Mouse (Mus musculus) gastrocnemius, postnatal 4 days (tissue): ENCODE results near the gene Cuzd1. TPM values are rescaled to one million over a fixed set of nuclear protein-coding genes. Genes with fewer than 3 reads are reported as not detected.

Source experiments
- DNase-seq, 2 experiments: peaks; one replicate each; pipeline ENCODE4 v3.0.0; 2021 to 2022; ENCODE audit warnings: low spot score in 2 of 2, mixed read lengths in 2 of 2
- long read RNA-seq, 2 experiments: library from polyadenylated mRNA; stranded (forward); transcript quantifications; one replicate each; pipeline ENCODE4 v2.0.0; 2021
- total RNA-seq, 2 experiments: library from RNA; stranded (reverse); gene quantifications; 2 replicates each; pipeline ENCODE4 v1.2.3; 2021

Gene Cuzd1
- not detected for total RNA-seq
- long read RNA-seq, experiment 1: 0 reads
- long read RNA-seq, experiment 2: 0 reads

DNA sequence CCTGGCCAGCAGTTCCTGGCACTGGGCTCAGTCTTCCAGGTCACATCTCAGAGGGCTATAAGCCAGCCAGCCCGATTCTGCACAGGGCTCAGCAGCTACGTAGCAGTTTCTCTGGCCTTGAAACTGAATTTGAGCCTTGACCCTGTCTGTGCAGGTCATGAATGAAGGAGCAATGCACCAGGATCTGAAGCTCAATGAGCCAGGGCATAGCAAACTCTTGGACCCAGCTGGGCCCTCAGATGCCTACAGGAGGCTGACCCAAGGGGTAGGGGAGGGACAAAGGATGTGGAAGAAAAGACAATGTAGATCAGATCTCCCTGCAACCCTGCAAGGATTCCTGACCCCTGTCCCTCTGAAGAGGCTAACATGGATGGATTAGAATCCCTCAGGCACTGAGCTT lies at the start of gene Cuzd1:
Cuzd1 (minus strand) TSS at position 101 of the 400 bp plus-strand sequence.
- no peak for DNase-seq

DNA sequence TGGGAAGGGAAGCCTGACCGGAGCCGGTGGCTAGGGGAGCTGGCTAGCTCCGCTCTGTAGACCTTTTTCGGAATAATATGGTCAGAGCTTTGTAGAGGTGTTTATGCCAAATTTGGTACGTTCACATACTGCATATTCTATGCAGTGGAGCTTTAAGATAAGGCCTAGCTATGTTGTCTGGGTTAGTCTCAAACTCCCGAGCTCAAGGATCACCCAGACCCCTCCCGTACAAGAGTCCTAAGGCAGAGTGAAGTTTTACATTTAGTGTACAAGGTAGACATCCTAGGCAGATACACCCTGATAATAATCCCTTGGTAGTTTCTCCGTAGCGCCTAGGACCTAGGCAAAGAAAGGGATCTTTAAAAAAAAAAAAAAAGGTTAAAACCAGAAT lies 49.4 kb upstream of the Cuzd1 start:
- no peak for DNase-seq

GRCm38 (mm10) chr7:131370648-131371469 lies 48.8 kb upstream of the Cuzd1 start, which contains the start of gene Pstk:
TSS of gene Pstk (plus strand) at chr7:131371141.
- peak; percentile 76 to 89 for DNase-seq

- DNase-seq: no peak
Observed at GRCm38 (mm10) chr7:131364131-131364530, 42.0 kb upstream of the Cuzd1 start.

DNA sequence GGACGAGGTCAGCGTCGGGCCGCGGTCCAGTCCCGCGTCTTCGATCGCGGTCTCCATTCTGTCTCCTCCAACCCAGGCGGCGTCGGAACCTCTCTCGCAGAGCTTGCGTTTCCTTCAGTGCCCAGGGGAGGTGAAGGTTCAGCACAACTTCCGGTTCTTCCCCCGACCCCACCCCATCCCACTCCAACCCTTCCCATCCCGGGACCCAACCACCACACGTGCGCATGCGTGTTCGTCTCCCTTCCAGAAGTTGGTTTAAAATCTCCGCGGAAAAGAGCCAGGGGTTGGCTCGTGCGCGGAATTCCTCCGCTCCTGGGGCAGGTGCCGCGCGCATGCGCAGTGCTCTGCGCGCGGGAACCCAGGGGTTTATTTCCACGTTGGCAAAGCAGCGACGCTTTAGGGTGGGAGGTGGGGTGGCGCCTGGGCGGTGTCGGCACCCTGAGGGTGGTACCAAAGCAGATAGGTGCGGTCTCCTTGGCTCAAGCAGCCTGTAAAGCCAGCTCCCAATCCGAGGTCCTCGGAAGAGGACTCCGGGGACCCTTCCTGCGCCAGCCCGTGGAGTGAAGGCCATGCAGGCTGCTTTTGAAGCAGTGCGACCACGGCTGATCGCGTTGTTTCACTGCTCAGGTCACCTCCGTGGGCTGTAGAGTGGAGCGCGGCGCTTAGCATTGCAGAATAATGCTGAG lies 40.7 kb upstream of the Cuzd1 start, which contains the start of gene 2310057M21Rik:
2310057M21Rik (minus strand) TSS at position 145 of the 686 bp plus-strand sequence.
- peak; percentile 87 to 93 for DNase-seq

GRCm38 (mm10) chr7:131362269-131362614 lies 40.1 kb upstream of the Cuzd1 start:
- peak in 1 of 2 experiments; percentile 47 for DNase-seq

GRCm38 (mm10) chr7:131356105-131356504 lies 34.0 kb upstream of the Cuzd1 start:
- no peak for DNase-seq

- DNase-seq: no peak
Observed at GRCm38 (mm10) chr7:131345856-131346541, 23.9 kb upstream of the Cuzd1 start.

DNA sequence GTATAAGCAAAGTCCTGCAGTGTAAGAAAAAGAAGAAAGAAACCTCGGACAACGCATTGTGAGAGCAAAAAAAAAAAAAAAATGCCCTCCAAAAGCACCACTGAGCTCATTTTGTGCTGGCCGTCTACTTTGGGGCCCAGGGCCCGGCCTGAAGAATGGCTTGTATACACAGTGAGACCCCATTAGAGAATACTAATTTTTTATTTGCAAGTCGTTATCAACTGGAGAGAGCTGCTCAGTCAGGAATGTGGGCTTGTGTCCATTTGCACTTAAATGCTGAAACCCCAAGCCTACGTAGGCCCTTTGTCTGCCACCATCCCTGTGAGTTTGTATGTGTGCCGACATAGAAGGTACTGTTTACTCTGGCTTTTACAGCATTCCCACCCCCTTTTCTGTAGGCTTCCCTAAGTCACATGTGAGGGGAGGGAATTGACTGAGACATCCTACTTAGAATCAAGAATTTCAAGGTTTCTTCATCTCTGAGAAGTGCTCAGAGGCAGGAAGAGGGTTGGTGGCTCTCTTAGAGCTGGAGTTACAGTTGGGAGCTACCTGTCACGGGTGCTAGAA lies 15.5 kb upstream of the Cuzd1 start:
- DNase-seq: no peak

- DNase-seq: no peak
Observed at GRCm38 (mm10) chr7:131333564-131333963, 11.5 kb upstream of the Cuzd1 start, which contains the start of gene Fam24a. TSS of gene Fam24a (plus strand) at chr7:131333864.

- DNase-seq: no peak
Observed at GRCm38 (mm10) chr7:131331688-131332087, 9.6 kb upstream of the Cuzd1 start.

DNA sequence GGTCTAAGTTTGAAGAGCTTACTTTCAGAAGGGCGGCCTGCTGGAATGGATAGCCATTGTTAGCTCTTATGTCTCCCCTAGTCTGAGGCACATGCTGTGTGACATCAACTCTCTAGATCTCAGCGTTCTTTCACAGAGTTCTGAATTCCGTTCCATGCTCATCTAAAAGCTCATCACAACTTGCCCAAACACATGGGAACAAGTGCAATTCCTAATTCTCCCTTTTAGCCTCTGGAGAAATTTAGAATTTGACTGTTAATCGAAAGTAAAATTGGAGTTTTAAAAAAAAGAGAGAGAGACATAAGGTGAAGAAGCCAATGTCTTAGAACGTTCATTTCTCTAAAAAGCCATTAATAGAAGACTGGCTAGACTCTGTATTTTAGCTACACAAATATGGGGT lies 7.3 kb upstream of the Cuzd1 start, which contains the start of gene Fam24b:
Fam24b (minus strand) TSS at position 101 of the 400 bp plus-strand sequence.
- no peak for DNase-seq

- no peak for DNase-seq
Observed at GRCm38 (mm10) chr7:131327054-131327453, 5.0 kb upstream of the Cuzd1 start.

GRCm38 (mm10) chr7:131318340-131318739 lies 3.8 kb downstream of the Cuzd1 start:
- DNase-seq: no peak

DNA sequence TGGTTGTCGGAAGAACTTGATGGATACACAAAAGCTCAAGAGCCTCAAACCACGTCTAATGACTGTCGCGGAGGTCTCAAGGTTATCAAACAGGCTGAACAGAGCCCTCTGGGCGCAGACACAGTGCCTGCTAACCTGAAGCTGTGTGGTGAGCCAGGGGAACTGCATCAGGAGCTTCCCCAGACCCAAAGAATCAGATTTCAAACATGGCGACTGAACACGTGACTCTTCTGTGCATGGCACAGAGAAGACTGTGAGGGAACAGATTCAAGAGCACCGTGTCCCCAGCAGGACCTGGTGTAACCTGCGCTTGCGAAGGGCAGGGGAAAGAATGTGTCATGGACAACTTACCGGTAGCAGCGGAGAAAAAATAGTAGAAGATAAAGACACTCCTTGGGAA lies 4.5 kb downstream of the Cuzd1 start:
- DNase-seq: no peak

- no peak for DNase-seq
Observed at GRCm38 (mm10) chr7:131314493-131314892, 7.6 kb downstream of the Cuzd1 start.

DNA sequence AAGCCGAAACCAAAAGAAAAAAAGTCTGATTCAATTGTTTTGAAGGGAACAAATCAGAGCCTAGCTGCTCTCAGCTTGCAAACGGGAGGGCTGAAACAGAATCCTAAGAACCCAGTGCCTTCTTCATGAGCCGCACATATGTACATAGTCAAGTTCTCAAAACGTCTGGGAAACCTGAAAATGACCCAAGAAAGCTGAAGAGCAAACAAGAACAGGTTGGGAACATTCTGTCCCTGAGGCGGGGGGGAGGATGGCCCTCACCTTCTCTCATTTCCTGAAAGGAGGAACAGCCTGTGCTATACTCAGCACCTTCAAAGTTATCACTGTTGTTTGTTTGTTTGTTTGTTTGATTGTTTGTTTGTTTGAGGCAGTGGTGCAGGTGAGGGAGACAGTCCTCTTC lies 15.4 kb downstream of the Cuzd1 start:
- DNase-seq: no peak

DNA sequence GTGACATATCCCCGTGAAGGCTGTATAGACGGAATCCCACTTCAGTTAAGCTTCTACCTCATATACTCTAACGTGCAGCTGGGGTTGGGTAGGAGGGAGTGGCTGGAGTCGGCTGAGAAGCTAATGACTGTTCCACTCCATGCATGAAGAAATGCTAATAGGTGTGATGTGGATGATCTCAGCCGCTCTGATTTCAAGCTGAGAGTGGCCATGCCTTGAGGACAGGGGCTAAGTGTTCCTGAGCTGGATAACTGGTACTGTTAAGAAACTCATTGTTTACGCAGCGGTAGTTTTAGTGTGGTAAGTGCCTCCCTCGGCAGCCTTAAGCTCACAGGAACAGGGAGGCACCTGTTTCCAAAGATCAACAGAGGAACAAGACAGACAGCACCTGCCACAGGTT lies 18.8 kb downstream of the Cuzd1 start:
- no peak for DNase-seq

DNA sequence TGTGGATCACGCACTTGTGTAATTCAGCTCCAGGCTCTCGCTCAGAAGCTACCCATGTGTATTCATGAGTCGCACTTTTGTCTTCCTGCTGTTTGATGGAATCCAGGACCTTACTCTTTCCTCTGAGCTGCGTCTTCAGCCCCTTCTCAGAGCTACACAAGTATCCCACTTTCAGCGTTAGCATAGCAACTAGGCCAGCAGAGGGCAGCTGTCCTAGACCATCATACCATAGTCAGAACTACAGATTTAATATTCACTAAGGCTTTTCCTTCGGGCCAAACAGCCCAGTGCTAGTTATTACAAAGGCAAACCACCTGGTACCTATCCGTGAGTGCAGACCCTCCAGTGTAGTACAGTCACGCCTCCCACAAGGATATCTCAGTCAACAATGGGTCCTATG lies 24.9 kb downstream of the Cuzd1 start:
- no peak for DNase-seq

- no peak for DNase-seq
Observed at GRCm38 (mm10) chr7:131265851-131266250, 56.2 kb downstream of the Cuzd1 start.

- no peak for DNase-seq
Observed at GRCm38 (mm10) chr7:131264251-131264650, 57.8 kb downstream of the Cuzd1 start.
